Mouse (Mus musculus): ENCODE data around the gene Espl1.
"Not testable (repeated sequence)": the region's sequence is repeated elsewhere in the genome, so short reads cannot be mapped to it uniquely, and the experiment has no call there.

The Espl1 gene

DNA sequence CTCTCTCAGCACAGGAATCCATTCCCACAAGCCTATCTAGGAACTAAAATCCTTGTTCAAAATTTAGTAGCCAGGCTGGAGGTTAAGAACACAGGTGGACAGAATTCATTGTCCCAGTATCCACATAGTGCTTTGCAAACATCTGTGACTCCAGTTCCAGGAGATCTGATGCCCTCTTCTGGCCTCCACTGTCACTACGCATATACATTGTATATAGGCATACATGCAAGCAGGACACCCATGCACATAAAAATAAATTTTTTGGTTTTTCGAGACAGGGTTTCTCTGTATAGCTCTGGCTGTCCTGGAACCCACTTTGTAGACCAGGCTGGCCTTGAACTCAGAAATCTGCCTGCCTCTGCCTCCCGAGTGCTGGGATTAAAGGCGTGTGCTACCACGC, 39.9 kb downstream of the Espl1 start:
- not testable (repeated sequence) for DNase-seq (ENCODE audit: low spot score)

- DNase-seq (ENCODE audit: low spot score): no peak
These were observed 40.9 kb downstream of the Espl1 start for GRCm38 (mm10) chr15:102336946-102337345.

- no peak for DNase-seq (ENCODE audit: low spot score)
These were observed 43.5 kb downstream of the Espl1 start for GRCm38 (mm10) chr15:102339612-102340011.

- peak; percentile 64 for DNase-seq (ENCODE audit: low spot score)
These were observed 45.5 kb downstream of the Espl1 start for GRCm38 (mm10) chr15:102341580-102341979.

GRCm38 (mm10) chr15:102344490-102344889, 48.4 kb downstream of the Espl1 start:
- DNase-seq (ENCODE audit: low spot score): no peak

GRCm38 (mm10) chr15:102346444-102346843, 50.4 kb downstream of the Espl1 start:
- DNase-seq (ENCODE audit: low spot score): no peak

- peak; percentile 98 for DNase-seq (ENCODE audit: low spot score)
These were observed 54.3 kb downstream of the Espl1 start, which contains the start of gene Aaas for GRCm38 (mm10) chr15:102350138-102350941. TSS of gene Aaas (minus strand) at chr15:102350771.

- no peak for DNase-seq (ENCODE audit: low spot score)
These were observed 54.9 kb downstream of the Espl1 start for GRCm38 (mm10) chr15:102350942-102351291.

- no peak for DNase-seq (ENCODE audit: low spot score)
These were observed 56.1 kb downstream of the Espl1 start for GRCm38 (mm10) chr15:102352177-102352576.

- no peak for DNase-seq (ENCODE audit: low spot score)
These were observed 57.9 kb downstream of the Espl1 start for GRCm38 (mm10) chr15:102353986-102354385.

DNA sequence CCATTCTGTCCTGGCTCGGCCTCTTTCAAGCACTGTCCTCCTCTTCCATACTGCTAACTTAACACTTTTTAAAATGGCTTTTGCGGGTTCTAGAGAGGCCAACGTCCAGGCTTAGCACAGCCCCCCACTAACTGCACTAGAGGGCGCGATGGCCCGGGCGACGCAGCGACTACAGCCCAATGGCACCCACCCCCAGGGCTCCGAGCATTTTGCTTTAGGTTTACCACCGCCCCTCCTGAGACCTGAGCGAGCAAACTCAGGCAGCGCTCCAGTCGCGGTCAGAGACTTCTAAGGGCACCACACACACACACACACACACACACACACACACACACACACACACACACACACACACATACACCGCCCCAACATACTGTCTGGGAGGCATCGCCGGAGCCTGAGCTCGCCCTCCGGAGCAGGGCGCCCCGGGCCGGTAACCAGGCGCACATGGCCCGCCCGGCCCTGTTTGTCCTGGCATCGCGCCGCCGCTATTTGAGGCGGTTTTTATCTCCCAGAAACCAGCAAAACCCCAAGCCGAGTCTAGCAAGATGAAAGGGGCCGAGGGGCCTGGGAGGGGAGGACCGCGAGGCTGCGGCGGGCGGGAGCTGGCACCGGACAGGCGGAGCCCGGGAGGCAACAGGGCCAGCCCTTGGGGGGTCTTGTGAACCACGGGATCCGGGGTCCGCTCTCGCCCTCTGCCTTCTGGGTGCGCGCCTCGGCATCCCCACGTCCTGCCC, 59.2 kb downstream of the Espl1 start:
- peak; percentile 82 for DNase-seq (ENCODE audit: low spot score)

GRCm38 (mm10) chr15:102355871-102356441, 59.9 kb downstream of the Espl1 start:
- peak; percentile 57 for DNase-seq (ENCODE audit: low spot score)

DNA sequence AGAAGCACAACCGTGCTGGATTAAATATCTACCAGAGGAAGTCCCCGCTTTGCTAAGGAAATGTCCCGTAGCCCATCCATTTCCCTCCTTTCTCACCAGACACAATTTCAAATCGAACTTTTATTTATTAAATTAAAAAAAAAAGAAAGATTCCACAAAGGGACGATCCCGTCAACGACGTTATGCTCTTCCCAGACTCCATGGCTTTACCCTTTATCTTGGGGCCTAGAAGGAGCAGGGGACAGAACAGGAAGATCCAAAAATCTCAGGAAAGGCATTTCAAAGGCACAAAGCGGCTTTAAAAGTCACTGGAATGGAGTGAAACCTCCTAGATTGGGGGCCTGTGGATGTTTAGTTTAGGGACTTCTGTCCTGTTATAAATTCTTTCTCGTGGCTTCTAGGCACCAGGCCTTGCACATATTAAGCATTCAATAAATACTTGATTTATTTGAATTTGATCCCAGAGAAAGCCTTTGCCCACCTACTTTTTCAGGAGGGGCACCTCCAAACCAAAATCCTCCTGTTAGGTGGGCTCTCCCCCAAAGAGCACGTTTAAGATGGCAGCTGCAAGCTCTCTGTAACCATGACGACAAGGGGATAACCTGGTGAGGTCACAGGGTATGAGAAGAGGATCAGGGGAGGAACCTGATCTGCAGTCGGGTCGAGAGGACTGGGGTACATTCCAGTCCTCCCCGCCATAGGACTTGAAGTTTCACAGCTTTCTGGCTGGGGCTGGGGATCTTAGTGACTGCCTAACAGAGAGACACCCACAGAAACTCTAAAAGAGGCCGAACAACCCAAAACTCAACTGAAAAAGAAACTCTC, 60.6 kb downstream of the Espl1 start:
- DNase-seq (ENCODE audit: low spot score): no peak

- DNase-seq (ENCODE audit: low spot score): no peak
These were observed 62.1 kb downstream of the Espl1 start for GRCm38 (mm10) chr15:102358126-102358525.

DNA sequence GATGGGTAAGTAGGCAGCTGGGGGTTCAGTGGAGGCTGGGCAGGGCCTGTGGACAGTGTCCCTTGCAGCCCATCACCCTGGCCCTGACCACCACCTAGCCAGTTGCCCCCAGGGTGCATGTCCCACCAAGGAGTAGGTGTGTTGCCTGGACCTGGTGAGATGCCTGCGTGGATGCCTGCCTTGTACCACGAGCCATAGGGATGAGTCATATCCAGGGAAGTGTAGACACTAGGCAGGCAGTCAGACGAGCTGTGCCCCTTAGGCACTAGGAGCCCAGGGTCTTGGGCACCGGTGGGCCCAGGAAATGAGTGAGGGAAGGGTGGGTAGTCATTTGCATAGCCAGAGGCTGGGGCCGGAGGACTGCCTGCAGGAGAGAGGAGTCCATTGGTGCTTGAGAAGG, 62.8 kb downstream of the Espl1 start:
- no peak for DNase-seq (ENCODE audit: low spot score)

DNA sequence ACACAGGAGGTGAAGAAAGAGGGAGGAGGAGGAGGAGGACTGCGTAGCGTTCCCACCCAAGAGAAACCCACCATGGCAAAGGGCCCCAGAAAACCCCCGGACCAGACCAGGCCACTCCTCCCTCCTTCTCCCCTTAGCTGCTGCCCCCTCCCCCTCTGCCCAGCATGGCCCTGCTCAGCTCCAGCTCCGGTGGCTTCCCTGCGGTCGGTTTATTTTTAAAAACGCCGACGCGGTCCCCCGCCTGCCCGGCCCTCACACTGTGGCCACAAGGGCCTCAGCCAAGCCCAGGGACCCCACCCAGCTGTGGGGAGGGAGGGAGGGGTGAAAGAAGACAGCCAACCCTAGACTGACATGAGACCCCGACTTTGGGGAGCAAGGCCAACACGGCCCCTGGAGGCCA, 66.6 kb downstream of the Espl1 start:
- peak; percentile 57 for DNase-seq (ENCODE audit: low spot score)

- no peak for DNase-seq (ENCODE audit: low spot score)
These were observed 68.6 kb downstream of the Espl1 start for GRCm38 (mm10) chr15:102364678-102365077.

DNA sequence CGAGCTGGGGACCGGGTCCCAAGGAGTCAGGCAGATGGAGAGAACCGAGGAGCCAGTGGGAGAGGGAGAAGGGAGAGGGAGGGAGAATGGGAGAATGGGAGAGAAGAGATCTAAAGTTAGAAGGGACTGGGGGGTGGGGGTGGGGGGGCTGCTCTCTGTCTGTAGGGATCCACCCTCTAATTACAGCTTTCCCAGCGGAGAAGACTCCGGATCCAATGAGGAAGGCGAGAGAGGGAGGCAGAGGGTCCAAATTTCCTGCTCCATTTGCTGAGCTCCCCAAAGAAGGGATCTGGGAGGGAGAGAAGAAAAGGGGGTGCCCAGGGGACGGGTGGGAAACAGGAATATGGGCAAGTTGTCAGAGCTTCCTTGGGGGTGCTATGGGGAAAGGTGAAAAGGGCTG, 70.2 kb downstream of the Espl1 start:
- DNase-seq (ENCODE audit: low spot score): no peak

DNA sequence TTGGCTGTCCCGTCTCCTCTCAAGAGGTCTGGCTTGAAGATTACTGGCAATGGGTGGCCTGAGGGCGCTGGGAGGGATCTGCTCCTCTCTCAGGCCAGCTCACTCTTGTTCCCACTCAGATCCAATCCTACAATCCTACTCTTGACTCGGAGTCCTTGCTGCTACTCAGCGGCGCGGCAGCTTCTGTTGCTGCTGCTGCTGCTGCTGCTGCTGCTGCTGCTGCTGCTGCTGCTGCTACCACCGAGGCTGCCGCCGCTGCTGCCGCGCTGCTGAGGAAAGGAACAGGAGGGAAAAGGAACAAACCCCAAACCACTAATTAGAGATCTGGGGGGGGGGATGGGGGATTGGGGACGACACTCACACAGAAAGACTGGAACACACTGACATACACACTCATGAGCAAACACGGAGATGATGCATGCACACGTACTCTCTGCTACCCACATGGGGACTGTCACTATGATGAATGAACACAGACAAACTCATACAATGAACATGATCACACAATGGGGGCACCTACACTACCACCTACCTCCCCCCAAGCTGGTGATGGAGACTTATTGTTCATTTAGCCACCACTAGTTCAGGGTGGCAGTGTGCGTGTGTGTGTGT, 70.8 kb downstream of the Espl1 start, which contains the start of gene Sp7:
Gene Sp7, minus strand, starts transcription at position 450 of the 612 bp plus-strand sequence.
- peak; percentile 41 for DNase-seq (ENCODE audit: low spot score)

GRCm38 (mm10) chr15:102369972-102370371, 73.9 kb downstream of the Espl1 start:
- peak; percentile 58 for DNase-seq (ENCODE audit: low spot score)

GRCm38 (mm10) chr15:102370727-102371126, 74.7 kb downstream of the Espl1 start:
- no peak for DNase-seq (ENCODE audit: low spot score)

All from testis, postnatal 10 days (tissue).